Mouse (Mus musculus) sigmoid colon, adult 10 weeks (tissue): ENCODE data around the gene Foxn1. TPM values are rescaled to one million over a fixed set of nuclear protein-coding genes. Genes with fewer than 3 reads are reported as not detected.

Experiments
- polyA plus RNA-seq: library from polyadenylated mRNA; stranded (reverse); fragments of 350-450 nt; fragmentation: Illumina TruSeq; extraction: RNeasy Lipid Tissue Mini Kit (QIAGEN cat#74804); gene quantifications from one replicate; pipeline ENCODE4 v1.2.3, GENCODE M21; 2014; ENCODE audit warnings: low read depth, low replicate concordance

The Foxn1 gene
- 0.16 TPM for polyA plus RNA-seq

GRCm38 (mm10) chr11:78386508-78387043, at the start of gene Foxn1:
TSS of gene Foxn1 (minus strand) at chr11:78386558.

GRCm38 (mm10) chr11:78422055-78422819, 35.9 kb upstream of the Foxn1 start, which contains the start of gene Slc13a2:
TSS of gene Slc13a2 (minus strand) at chr11:78422217.

GRCm38 (mm10) chr11:78343381-78344327, 42.7 kb downstream of the Foxn1 start, which contains the start of gene Unc119:
TSS of gene Unc119 (plus strand) at chr11:78343482.

GRCm38 (mm10) chr11:78327634-78328511, 58.5 kb downstream of the Foxn1 start, which contains the start of gene Pigs:
TSS of gene Pigs (plus strand) at chr11:78328415.

GRCm38 (mm10) chr11:78322860-78323259, 63.5 kb downstream of the Foxn1 start, which contains the start of gene Aldoc:
TSS of gene Aldoc (plus strand) at chr11:78322968.

Other genes starting within 250 kb of the Foxn1 start
- 1.7 TPM for gene Traf4, start 221.0 kb downstream of the Foxn1 start, polyA plus RNA-seq
- 5.9 TPM for gene Nek8, start 209.9 kb downstream of the Foxn1 start, polyA plus RNA-seq
- 14.3 TPM for gene Tlcd1, start 209.8 kb downstream of the Foxn1 start, polyA plus RNA-seq
- gene Rpl23a, start 203.0 kb downstream of the Foxn1 start, polyA plus RNA-seq = 813 TPM
- 2.9 TPM for gene Rab34, start 198.1 kb downstream of the Foxn1 start, polyA plus RNA-seq
- gene Proca1, start 193.2 kb downstream of the Foxn1 start, polyA plus RNA-seq = 2.4 TPM
- gene Sdf2, start 140.8 kb downstream of the Foxn1 start, polyA plus RNA-seq = 31.9 TPM
- gene Supt6, start 140.6 kb downstream of the Foxn1 start, polyA plus RNA-seq = 14.0 TPM
- gene 2610507B11Rik, start 124.8 kb downstream of the Foxn1 start, polyA plus RNA-seq = 71.0 TPM
- gene BC030499, start 95.7 kb downstream of the Foxn1 start, polyA plus RNA-seq = 2.0 TPM
- gene Spag5, start 85.0 kb downstream of the Foxn1 start, polyA plus RNA-seq = 3.8 TPM
- gene Aldoc, start 63.6 kb downstream of the Foxn1 start, polyA plus RNA-seq = 9.2 TPM
- 4.0 TPM for gene Pigs, start 58.1 kb downstream of the Foxn1 start, polyA plus RNA-seq
- gene Unc119, start 43.1 kb downstream of the Foxn1 start, polyA plus RNA-seq = 5.4 TPM
- 17.2 TPM for gene Slc13a2, start 35.7 kb upstream of the Foxn1 start, polyA plus RNA-seq
- gene Slc46a1, start 79.1 kb upstream of the Foxn1 start, polyA plus RNA-seq = 2.1 TPM
- gene Sarm1, start 111.2 kb upstream of the Foxn1 start, polyA plus RNA-seq = not detected
- not detected for gene Vtn, start 112.5 kb upstream of the Foxn1 start, polyA plus RNA-seq
- gene Sebox, start 116.9 kb upstream of the Foxn1 start, polyA plus RNA-seq = not detected
- 18.7 TPM for gene Tmem199, start 125.6 kb upstream of the Foxn1 start, polyA plus RNA-seq
- 14.1 TPM for gene Poldip2, start 125.6 kb upstream of the Foxn1 start, polyA plus RNA-seq
- 41.1 TPM for gene Tnfaip1, start 149.8 kb upstream of the Foxn1 start, polyA plus RNA-seq
- 45.6 TPM for gene Ift20, start 149.8 kb upstream of the Foxn1 start, polyA plus RNA-seq
- 33.0 TPM for gene Tmem97, start 164.2 kb upstream of the Foxn1 start, polyA plus RNA-seq